ENCODE assay signal across 16 mouse cellular contexts in the genomic region with DNA sequence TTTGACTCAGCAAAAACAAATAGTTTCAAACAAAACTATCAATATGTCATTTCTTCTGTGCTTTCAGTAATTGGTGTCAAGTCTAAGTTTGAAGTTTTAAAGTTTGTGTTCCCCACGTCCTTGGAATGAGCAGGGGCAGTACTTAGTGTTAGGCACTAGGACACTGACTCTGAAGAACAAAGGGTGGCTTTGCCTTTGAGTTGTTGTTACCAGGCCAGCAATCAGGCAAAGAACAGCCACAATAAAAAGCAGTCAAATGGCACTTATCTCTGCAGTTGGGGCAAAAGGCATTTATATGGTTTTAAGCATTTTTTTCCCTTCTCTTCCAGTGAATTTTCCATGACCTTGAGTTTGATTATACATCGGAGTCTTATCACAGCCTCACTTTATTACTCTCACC.
"Had no signal": no experiment of that assay in that cellular context is flagged by ENCODE, and none has a peak within 500 bp of the region (broad histone marks: within the 10 kb centered on the region; RNA-seq: fewer than 3 reads in every experiment).

No protein-coding gene starts in this region.

- H3K9me3 ChIP-seq: neural tube, embryonic 13.5 days; neural tube, embryonic 15.5 days; stomach, embryonic 15.5 days had no signal

- H3K4me3 ChIP-seq: neural tube, embryonic 13.5 days; neural tube, embryonic 15.5 days; stomach, embryonic 15.5 days had no signal

- DNase-seq: retina, postnatal 1 day; right cerebral cortex, adult 18-20 months; right cerebral cortex, postnatal 14 days; right cerebral cortex, postnatal 25 days; right cerebral cortex, postnatal 4 days; spleen, adult 18-20 months; thymus, adult 18-20 months; thymus, adult 2 months; thymus, postnatal 14 days; thymus, postnatal 25 days; thymus, postnatal 36 days; thymus, postnatal 4 days had no signal

- H3K36me3 ChIP-seq: neural tube, embryonic 13.5 days; neural tube, embryonic 15.5 days; stomach, embryonic 15.5 days had no signal

- H3K4me1 ChIP-seq: neural tube, embryonic 13.5 days; neural tube, embryonic 15.5 days; stomach, embryonic 15.5 days had no signal

- H3K27ac ChIP-seq: neural tube, embryonic 13.5 days; neural tube, embryonic 15.5 days; stomach, embryonic 15.5 days; stomach, postnatal 0 days had no signal

- H3K4me2 ChIP-seq: neural tube, embryonic 13.5 days; neural tube, embryonic 15.5 days; stomach, embryonic 15.5 days had no signal

- H3K9ac ChIP-seq: neural tube, embryonic 13.5 days; neural tube, embryonic 15.5 days; stomach, embryonic 15.5 days had no signal

- H3K27me3 ChIP-seq: neural tube, embryonic 13.5 days; neural tube, embryonic 15.5 days; stomach, embryonic 15.5 days had no signal
